ENCODE assay signal across 9 mouse cellular contexts in genomic region chr13:41467036-41467435, GRCm38 (mm10). TPM values are rescaled to one million over a fixed set of nuclear protein-coding genes. Genes with fewer than 3 reads are reported as not detected.
DNase-seq lines count a peak whose midpoint lies in the region; ATAC-seq lines count a peak whose summit lies in the region.
"Had no signal": no experiment of that assay in that cellular context is flagged by ENCODE, and none has a peak within 500 bp of the region (broad histone marks: within the 10 kb centered on the region; RNA-seq: fewer than 3 reads in every experiment).

No protein-coding gene starts in this region.

- no peak overlapping the region for H3K9ac ChIP-seq in heart, embryonic 11.5 days (ENCODE audit: low read depth, low read length)
- H3K9ac ChIP-seq in heart, embryonic 12.5 days: no peak overlapping the region
- H3K9ac ChIP-seq in forebrain, embryonic 13.5 days: no peak overlapping the region
- H3K9ac ChIP-seq: embryonic facial prominence, embryonic 13.5 days had no signal

- H3K36me3 ChIP-seq in heart, embryonic 11.5 days (ENCODE audit: control insufficient read depth, insufficient read depth, low read length): no peaks in the 10 kb centered on the region
- no peaks in the 10 kb centered on the region for H3K36me3 ChIP-seq in heart, embryonic 12.5 days
- H3K36me3 ChIP-seq in forebrain, embryonic 13.5 days (ENCODE audit: poor library complexity, severe bottlenecking): no peaks in the 10 kb centered on the region
- H3K36me3 ChIP-seq: embryonic facial prominence, embryonic 13.5 days had no signal

- H3K27ac ChIP-seq in heart, embryonic 11.5 days (ENCODE audit: low read depth, low read length): no peak overlapping the region
- H3K27ac ChIP-seq in heart, embryonic 12.5 days (ENCODE audit: poor library complexity, severe bottlenecking): 0 out of 2 replicates have a peak overlapping the region, but pooled peaks have one; percentile 9
- H3K27ac ChIP-seq in forebrain, embryonic 13.5 days: no peak overlapping the region

- H3K4me3 ChIP-seq in heart, embryonic 11.5 days (ENCODE audit: low read depth, low read length): no peak overlapping the region
- no peak overlapping the region for H3K4me3 ChIP-seq in heart, embryonic 12.5 days
- no peak overlapping the region for H3K4me3 ChIP-seq in forebrain, embryonic 13.5 days
- H3K4me3 ChIP-seq: embryonic facial prominence, embryonic 13.5 days had no signal

- intact Hi-C loops in left cerebral cortex, postnatal 14 days (cut with DNase I): no loop called here

- WGBS in heart, embryonic 11.5 days (ENCODE audit: insufficient replicate concordance): 48% methylated on average over 2 of the region's 2 CpGs
- WGBS in heart, embryonic 12.5 days: 63% methylated on average over 2 of the region's 2 CpGs
- 87% methylated on average over 2 of the region's 2 CpGs for WGBS in forebrain, embryonic 13.5 days

- H3K4me1 ChIP-seq in heart, embryonic 11.5 days (ENCODE audit: control insufficient read depth, insufficient read depth, low read length): no peaks in the 10 kb centered on the region
- peaks cover 4% of the 10 kb centered on the region for H3K4me1 ChIP-seq in heart, embryonic 12.5 days (replicated peaks)
- H3K4me1 ChIP-seq in forebrain, embryonic 13.5 days: no peaks in the 10 kb centered on the region
- H3K4me1 ChIP-seq: embryonic facial prominence, embryonic 13.5 days had no signal

- DNase-seq in heart, adult 18-20 months: peak; percentile 74 to 89
- peak; percentile 75 for DNase-seq in kidney, postnatal 14 days
- DNase-seq in natural killer cell, adult 2 months (ENCODE audit: low spot score in 2 of 2): peak; percentile 15 to 47
- DNase-seq in cerebellum, postnatal 10 days: no peak
- no peak for DNase-seq in left cerebral cortex, postnatal 14 days (ENCODE audit: low spot score in 2 of 2)

- H3K4me2 ChIP-seq in heart, embryonic 11.5 days: no peak overlapping the region
- no peak overlapping the region for H3K4me2 ChIP-seq in heart, embryonic 12.5 days
- H3K4me2 ChIP-seq in forebrain, embryonic 13.5 days: no peak overlapping the region
- H3K4me2 ChIP-seq: embryonic facial prominence, embryonic 13.5 days had no signal

- ATAC-seq in heart, embryonic 11.5 days (replicated peaks; ENCODE audit: insufficient number of reproducible peaks, low FRiP score, low TSS enrichment): no peak
- ATAC-seq in heart, embryonic 12.5 days (ENCODE audit: insufficient number of reproducible peaks, low FRiP score): no peak
- ATAC-seq in forebrain, embryonic 13.5 days: no peak

- H3K9me3 ChIP-seq in heart, embryonic 11.5 days (replicated peaks; ENCODE audit: control insufficient read depth, low read length): no peaks in the 10 kb centered on the region
- no peaks in the 10 kb centered on the region for H3K9me3 ChIP-seq in heart, embryonic 12.5 days (replicated peaks)
- H3K9me3 ChIP-seq in forebrain, embryonic 13.5 days (replicated peaks): no peaks in the 10 kb centered on the region
- H3K9me3 ChIP-seq: embryonic facial prominence, embryonic 13.5 days had no signal

- H3K27me3 ChIP-seq in heart, embryonic 11.5 days (ENCODE audit: control insufficient read depth, insufficient read depth, low read length): peaks cover 20% of the 10 kb centered on the region
- peaks cover 67% of the 10 kb centered on the region for H3K27me3 ChIP-seq in heart, embryonic 12.5 days (replicated peaks)
- no peaks in the 10 kb centered on the region for H3K27me3 ChIP-seq in forebrain, embryonic 13.5 days
- H3K27me3 ChIP-seq: embryonic facial prominence, embryonic 13.5 days had no signal

RNA-seq across cellular contexts. Expression of gene Nedd9, which starts 20.1 kb away (rescaled TPM):
- total RNA-seq in heart, adult 18-20 months (2021): 10 to 100 TPM; 19.8 to 24.1 TPM
- polyA plus RNA-seq in heart, embryonic 11.5 days (2014; fragmentation: Nextera tagmentation; extraction: Ambion mirVana): 19.2 and 22.3 TPM in 2 replicates
- 19.0 and 19.8 TPM in 2 replicates for polyA plus RNA-seq in heart, embryonic 12.5 days (2016; fragmentation: Nextera tagmentation; extraction: Ambion mirVana)
- 10 to 100 TPM in 1 of 2 experiments, 1 to 10 TPM in 1; 9.6 to 13.2 TPM for total RNA-seq in left cerebral cortex, postnatal 14 days (2021)
- 19.5 and 22.2 TPM in 2 replicates for polyA plus RNA-seq in forebrain, embryonic 13.5 days (2015; fragmentation: Nextera tagmentation; extraction: Ambion mirVana)

Comparison
In these comparisons a context has a peak if more than half of its experiments do, and no peak if none do; other contexts are left out.
1. DNase-seq: peak in heart, adult 18-20 months (2 of 2), kidney, postnatal 14 days (single experiment) and natural killer cell, adult 2 months (2 of 2); none in cerebellum, postnatal 10 days (0 of 2) and left cerebral cortex, postnatal 14 days (0 of 2).